ENCODE assay signal across 8 mouse cellular contexts in genomic region chr11:94937335-94937781, GRCm38 (mm10). TPM values are rescaled to one million over a fixed set of nuclear protein-coding genes. Genes with fewer than 3 reads are reported as not detected.
A peak's percentile ranks its signal among the peaks of the same experiment; 100 is the strongest.
DNase-seq lines count a peak whose midpoint lies in the region; ATAC-seq and TF ChIP-seq lines count a peak whose summit lies in the region.

No protein-coding gene starts in this region.

- H3K27me3 ChIP-seq in kidney, postnatal 0 days (ENCODE audit: insufficient read depth, low read length): 0 out of 2 replicates have a peak, but pooled peaks cover 6% of the 10 kb centered on the region
- H3K27me3 ChIP-seq in neural tube, embryonic 12.5 days (replicated peaks): peaks cover 56% of the 10 kb centered on the region

- 0% methylated on average over 18 of the region's 18 CpGs for WGBS in kidney, postnatal 0 days
- WGBS in neural tube, embryonic 12.5 days: under 1% methylated on average over 18 of the region's 18 CpGs

- intact Hi-C loops in left cerebral cortex, postnatal 36 days (cut with DNase I): loop anchor here (1.0 to 5.0 kb wide), 3 partner anchors 105 to 206 kb away; partner anchors contain the start of gene Pdk2

- H3K9ac ChIP-seq in kidney, postnatal 0 days (ENCODE audit: low read depth, low read length): peak overlapping the region; percentile 46; the same call in 1 of the 2 replicates
- H3K9ac ChIP-seq in neural tube, embryonic 12.5 days: no peak overlapping the region

- DNase-seq in kidney, postnatal 0 days (ENCODE audit: low spot score): peak; percentile 77
- DNase-seq in kidney, adult 11 months: no peak
- DNase-seq in gastrocnemius, postnatal 4 days (ENCODE audit: low spot score in 2 of 2): peak; percentile 51 to 77
- peak; percentile 73 to 74 for DNase-seq in left cerebral cortex, postnatal 36 days (ENCODE audit: low spot score in 2 of 2)
- no peak for DNase-seq in spleen, postnatal 4 days (ENCODE audit: low spot score in 2 of 2)

- peak overlapping the region; percentile 77 for H3K4me2 ChIP-seq in kidney, postnatal 0 days (ENCODE audit: low read length)
- H3K4me2 ChIP-seq in neural tube, embryonic 12.5 days (replicated peaks): peak overlapping the region; percentile 61

- no peaks in the 10 kb centered on the region for H3K9me3 ChIP-seq in kidney, postnatal 0 days (replicated peaks; ENCODE audit: low read length)
- no peaks in the 10 kb centered on the region for H3K9me3 ChIP-seq in neural tube, embryonic 12.5 days

- peaks cover 20% of the 10 kb centered on the region for H3K4me1 ChIP-seq in kidney, postnatal 0 days (replicated peaks; ENCODE audit: insufficient read depth, low read length)
- H3K4me1 ChIP-seq in brown adipose tissue, adult 24 weeks (ENCODE audit: control insufficient read depth, insufficient read depth, insufficient read length, low read length): no peaks in the 10 kb centered on the region
- peaks cover 13% of the 10 kb centered on the region for H3K4me1 ChIP-seq in neural tube, embryonic 12.5 days

- no peak for TF ChIP-seq CTCF in kidney, postnatal 0 days (IDR thresholded peaks at IDR 0.05; ENCODE audit: low read depth)

- peak overlapping the region; percentile 76; the same call in 1 of the 2 replicates for H3K27ac ChIP-seq in kidney, postnatal 0 days
- no peak overlapping the region for H3K27ac ChIP-seq in brown adipose tissue, adult 24 weeks (replicated peaks; ENCODE audit: low read depth, low read length)
- H3K27ac ChIP-seq in neural tube, embryonic 12.5 days: no peak overlapping the region

- H3K4me3 ChIP-seq in kidney, postnatal 0 days (replicated peaks; ENCODE audit: low read depth, low read length): peak overlapping the region; percentile 44
- peak overlapping the region; percentile 21 for H3K4me3 ChIP-seq in brown adipose tissue, adult 24 weeks (ENCODE audit: insufficient read depth, low read depth, low read length)
- H3K4me3 ChIP-seq in neural tube, embryonic 12.5 days: peak overlapping the region; percentile 23

- 0 out of 2 replicates have a peak, but pooled peaks cover 5% of the 10 kb centered on the region for H3K36me3 ChIP-seq in kidney, postnatal 0 days (ENCODE audit: insufficient read depth, low read length)
- H3K36me3 ChIP-seq in neural tube, embryonic 12.5 days: no peaks in the 10 kb centered on the region

- ATAC-seq in kidney, postnatal 0 days (replicated peaks; ENCODE audit: low FRiP score, low read depth): peak; percentile 19
- peak; percentile 42 for ATAC-seq in neural tube, embryonic 12.5 days (ENCODE audit: low FRiP score, low read depth)
- ATAC-seq in monocyte, adult 5-6 weeks (replicated peaks; ENCODE audit: insufficient number of reproducible peaks, low FRiP score, low TSS enrichment, poor library complexity, severe bottlenecking): no peak

RNA-seq across cellular contexts. Expression of gene Col1a1, which starts 1.3 kb away (rescaled TPM):
- polyA plus RNA-seq in kidney, postnatal 0 days (2015; fragmentation: Nextera tagmentation; extraction: Ambion mirVana): 353 and 441 TPM in 2 replicates
- polyA plus RNA-seq in brown adipose tissue, adult 24 weeks (2012; ENCODE audit: insufficient read depth, insufficient read length, missing spikeins): 36.9 and 49.1 TPM in 2 replicates
- total RNA-seq in gastrocnemius, postnatal 4 days (2021): 1,000 to 10,000 TPM; 5,652 to 6,690 TPM
- 10 to 100 TPM; 22.7 to 26.9 TPM for total RNA-seq in left cerebral cortex, postnatal 36 days (2021)
- 209 and 219 TPM in 2 replicates for polyA plus RNA-seq in neural tube, embryonic 12.5 days (2016; fragmentation: Nextera tagmentation; extraction: Ambion mirVana)
- not detected in 3 replicates for total RNA-seq in monocyte, adult 5-6 weeks (2017)

RNA-seq across cellular contexts. Expression of gene Hils1, which starts 30.0 kb away (rescaled TPM):
- polyA plus RNA-seq in kidney, postnatal 0 days (2015; fragmentation: Nextera tagmentation; extraction: Ambion mirVana): not detected in 2 replicates
- polyA plus RNA-seq in brown adipose tissue, adult 24 weeks (2012; ENCODE audit: insufficient read depth, insufficient read length, missing spikeins): not detected in 2 replicates
- not detected for total RNA-seq in gastrocnemius, postnatal 4 days (2021)
- not detected for total RNA-seq in left cerebral cortex, postnatal 36 days (2021)
- polyA plus RNA-seq in neural tube, embryonic 12.5 days (2016; fragmentation: Nextera tagmentation; extraction: Ambion mirVana): not detected in 2 replicates
- total RNA-seq in monocyte, adult 5-6 weeks (2017): 2.5 TPM in 1 of 3 replicates, not detected in the others

RNA-seq across cellular contexts. Expression of gene Sgca, which starts 38.8 kb away (rescaled TPM):
- polyA plus RNA-seq in kidney, postnatal 0 days (2015; fragmentation: Nextera tagmentation; extraction: Ambion mirVana): 0.28 and 0.52 TPM in 2 replicates
- polyA plus RNA-seq in brown adipose tissue, adult 24 weeks (2012; ENCODE audit: insufficient read depth, insufficient read length, missing spikeins): 6.5 and 6.9 TPM in 2 replicates
- total RNA-seq in gastrocnemius, postnatal 4 days (2021): 100 to 1,000 TPM; 169 to 222 TPM
- total RNA-seq in left cerebral cortex, postnatal 36 days (2021): under 1 TPM; 0.50 to 0.69 TPM
- polyA plus RNA-seq in neural tube, embryonic 12.5 days (2016; fragmentation: Nextera tagmentation; extraction: Ambion mirVana): 0.80 and 0.90 TPM in 2 replicates
- total RNA-seq in monocyte, adult 5-6 weeks (2017): not detected in 3 replicates

RNA-seq across cellular contexts. Expression of gene Ppp1r9b, which starts 53.5 kb away (rescaled TPM):
- 10.3 and 10.6 TPM in 2 replicates for polyA plus RNA-seq in kidney, postnatal 0 days (2015; fragmentation: Nextera tagmentation; extraction: Ambion mirVana)
- polyA plus RNA-seq in brown adipose tissue, adult 24 weeks (2012; ENCODE audit: insufficient read depth, insufficient read length, missing spikeins): 70.8 and 83.5 TPM in 2 replicates
- 10 to 100 TPM; 64.9 to 69.2 TPM for total RNA-seq in gastrocnemius, postnatal 4 days (2021)
- total RNA-seq in left cerebral cortex, postnatal 36 days (2021): 100 to 1,000 TPM; 700 to 743 TPM
- 18.2 and 19.7 TPM in 2 replicates for polyA plus RNA-seq in neural tube, embryonic 12.5 days (2016; fragmentation: Nextera tagmentation; extraction: Ambion mirVana)
- total RNA-seq in monocyte, adult 5-6 weeks (2017): 127 to 216 TPM (median 141 TPM) in 3 replicates

Comparison
In these comparisons a context has a peak if more than half of its experiments do, and no peak if none do; other contexts are left out.
1. DNase-seq: peak in kidney, postnatal 0 days (single experiment), gastrocnemius, postnatal 4 days (2 of 2) and left cerebral cortex, postnatal 36 days (2 of 2); none in kidney, adult 11 months (single experiment) and spleen, postnatal 4 days (0 of 2).
2. RNA of gene Col1a1, which starts 1.3 kb away (total RNA-seq): 5,652 to 6,690 TPM in gastrocnemius, postnatal 4 days; 22.7 to 26.9 TPM in left cerebral cortex, postnatal 36 days and not detected in monocyte, adult 5-6 weeks; every median in the first group is over 100 times any median in the second.
3. RNA of gene Sgca, which starts 38.8 kb away (total RNA-seq): 169 to 222 TPM in gastrocnemius, postnatal 4 days; 0.50 to 0.69 TPM in left cerebral cortex, postnatal 36 days and not detected in monocyte, adult 5-6 weeks; every median in the first group is over 100 times any median in the second.
4. Peak in every context shown above with its lines, with median percentiles within 50 percentile points of each other: H3K4me3 ChIP-seq.